Mouse (Mus musculus) neural tube, embryonic 15.5 days (tissue): Measurements from ENCODE around the gene Gm884. TPM values are rescaled to one million over a fixed set of nuclear protein-coding genes. Genes with fewer than 3 reads are reported as not detected.

Experiments
- ATAC-seq: fragments of 200-750 bp; cut with Nextera tagmentation; 2 replicates; pipeline ENCODE4 v1.8.0; 2017; ENCODE audit warnings: mild to moderate bottlenecking, moderate TSS enrichment, moderate library complexity; ENCODE audit not compliant: low FRiP score
- H3K27ac ChIP-seq: fragments of 300-500 bp; sonication (generic); replicated peaks from 2 replicates; pipeline ENCODE4 v1.5.1; 2015; ENCODE audit warnings: mild to moderate bottlenecking, inconsistent platforms
- H3K27me3 ChIP-seq: fragments of 300-500 bp; sonication (generic); replicated peaks from 2 replicates; pipeline ENCODE4 v1.6.1; 2015; ENCODE audit warnings: inconsistent platforms
- H3K36me3 ChIP-seq: fragments of 300-500 bp; sonication (generic); 2 replicates; pipeline ENCODE4 v1.6.1; 2015; ENCODE audit warnings: inconsistent platforms
- H3K4me1 ChIP-seq: fragments of 300-500 bp; sonication (generic); 2 replicates; pipeline ENCODE4 v1.6.1; 2015; ENCODE audit warnings: inconsistent platforms
- H3K4me2 ChIP-seq: fragments of 300-500 bp; sonication (generic); 2 replicates; pipeline ENCODE4 v1.6.1; 2015; ENCODE audit warnings: inconsistent platforms, mild to moderate bottlenecking, moderate library complexity
- H3K4me3 ChIP-seq: fragments of 300-500 bp; sonication (generic); replicated peaks from 2 replicates; pipeline ENCODE4 v1.5.1; 2015; ENCODE audit warnings: mild to moderate bottlenecking, inconsistent platforms
- H3K9ac ChIP-seq: fragments of 300-500 bp; sonication (generic); replicated peaks from 2 replicates; pipeline ENCODE4 v1.6.1; 2015; ENCODE audit warnings: mild to moderate bottlenecking, inconsistent platforms
- H3K9me3 ChIP-seq: fragments of 300-500 bp; sonication (generic); replicated peaks from 2 replicates; pipeline ENCODE4 v1.6.1; 2016; ENCODE audit warnings: inconsistent platforms
- WGBS: fragments of 180-500 bp; shearing (Covaris S2); methylation state at CpG from one replicate; pipeline ENCODE4 v1.1.7; 2015; ENCODE audit warnings: mixed read lengths; 5-methylcytosine and 5-hydroxymethylcytosine counted together
- polyA plus RNA-seq: library from polyadenylated mRNA; unstranded; fragments of >200 nt; fragmentation: Nextera tagmentation; extraction: Ambion mirVana; gene quantifications from 2 replicates; pipeline ENCODE4 v1.2.1, GENCODE M21; 2015

The Gm884 gene
- polyA plus RNA-seq = not detected in 2 replicates

GRCm38 (mm10) chr11:103621040-103621439 is at the start of gene Gm884:
Gm884 (minus strand) TSS chr11:103621140.
- H3K4me2 ChIP-seq = no peak within 1 kb of the TSS
- no peaks in the 10 kb centered on the region for H3K4me1 ChIP-seq
- no peak within 1 kb of the TSS for H3K27ac ChIP-seq
- no peak within 1 kb of the TSS for H3K4me3 ChIP-seq
- no peaks in the 10 kb centered on the region for H3K27me3 ChIP-seq
- H3K36me3 ChIP-seq = no peaks in the 10 kb centered on the region
- no peak within 1 kb of the TSS for H3K9ac ChIP-seq
- 80% methylated on average over 9 of the region's 9 CpGs for WGBS
- no peak for ATAC-seq
- H3K9me3 ChIP-seq = no peaks in the 10 kb centered on the region

GRCm38 (mm10) chr11:103666907-103667426 is 46.0 kb upstream of the Gm884 start:
- WGBS = 55% methylated on average over 13 of the region's 13 CpGs
- Histone ChIP-seq H3K4me1 (peaks cover 21% of the 10 kb centered on the region), H3K27me3 (no peaks in the 10 kb centered on the region), H3K27ac (no peak overlapping the region), H3K4me3 (no peak overlapping the region), H3K4me2 (no peak overlapping the region), H3K9ac (no peak overlapping the region), H3K9me3 (no peaks in the 10 kb centered on the region), H3K36me3 (no peaks in the 10 kb centered on the region)
- ATAC-seq = no peak

GRCm38 (mm10) chr11:103666181-103666906 is 45.4 kb upstream of the Gm884 start:
- Histone ChIP-seq H3K9me3 (no peaks in the 10 kb centered on the region), H3K4me3 (no peak overlapping the region), H3K9ac (no peak overlapping the region), H3K27ac (peak overlapping the region; percentile 54; the same call in 1 of the 2 replicates), H3K4me1 (peaks cover 21% of the 10 kb centered on the region), H3K27me3 (no peaks in the 10 kb centered on the region), H3K4me2 (no peak overlapping the region), H3K36me3 (no peaks in the 10 kb centered on the region)
- ATAC-seq = peak; percentile 65; the same call in 1 of the 2 replicates
- WGBS = 30% methylated on average over 10 of the region's 10 CpGs

- H3K4me3 ChIP-seq = no peak overlapping the region
- no peak overlapping the region for H3K4me2 ChIP-seq
- H3K9me3 ChIP-seq = no peaks in the 10 kb centered on the region
- 0 out of 2 replicates have a peak, but pooled peaks have one; percentile 17 for ATAC-seq
- H3K36me3 ChIP-seq = no peaks in the 10 kb centered on the region
- 71% methylated on average over 1 of the region's 1 CpGs for WGBS
- no peak overlapping the region for H3K9ac ChIP-seq
- H3K27ac ChIP-seq = peak overlapping the region; percentile 54; the same call in 1 of the 2 replicates
- H3K27me3 ChIP-seq = no peaks in the 10 kb centered on the region
- H3K4me1 ChIP-seq = peaks cover 21% of the 10 kb centered on the region
Observed at GRCm38 (mm10) chr11:103665695-103666094, 44.8 kb upstream of the Gm884 start.

GRCm38 (mm10) chr11:103663119-103663518 is 42.2 kb upstream of the Gm884 start:
- Histone ChIP-seq H3K9ac (no peak overlapping the region), H3K9me3 (no peaks in the 10 kb centered on the region), H3K4me3 (no peak overlapping the region), H3K27me3 (no peaks in the 10 kb centered on the region), H3K4me2 (no peak overlapping the region), H3K4me1 (peaks cover 21% of the 10 kb centered on the region), H3K36me3 (no peaks in the 10 kb centered on the region), H3K27ac (no peak overlapping the region)
- no peak for ATAC-seq
- 91% methylated on average over 8 of the region's 8 CpGs for WGBS

GRCm38 (mm10) chr11:103662546-103662945 is 41.6 kb upstream of the Gm884 start:
- WGBS = 65% methylated on average over 5 of the region's 5 CpGs
- Histone ChIP-seq H3K36me3 (no peaks in the 10 kb centered on the region), H3K9me3 (no peaks in the 10 kb centered on the region), H3K4me1 (peaks cover 20% of the 10 kb centered on the region), H3K4me2 (no peak overlapping the region), H3K4me3 (no peak overlapping the region), H3K27ac (no peak overlapping the region), H3K27me3 (0 out of 2 replicates have a peak, but pooled peaks cover under 1% of the 10 kb centered on the region), H3K9ac (no peak overlapping the region)
- no peak for ATAC-seq

- peaks cover 14% of the 10 kb centered on the region for H3K4me1 ChIP-seq
- H3K4me3 ChIP-seq = no peak overlapping the region
- no peak for ATAC-seq
- 51% methylated on average over 4 of the region's 4 CpGs for WGBS
- no peak overlapping the region for H3K9ac ChIP-seq
- H3K27ac ChIP-seq = no peak overlapping the region
- H3K36me3 ChIP-seq = no peaks in the 10 kb centered on the region
- H3K4me2 ChIP-seq = no peak overlapping the region
- no peaks in the 10 kb centered on the region for H3K9me3 ChIP-seq
- H3K27me3 ChIP-seq = 0 out of 2 replicates have a peak, but pooled peaks cover 4% of the 10 kb centered on the region
Observed at GRCm38 (mm10) chr11:103661863-103662262, 40.9 kb upstream of the Gm884 start.

GRCm38 (mm10) chr11:103658189-103658588 is 37.2 kb upstream of the Gm884 start:
- Histone ChIP-seq H3K27me3 (peaks cover 27% of the 10 kb centered on the region), H3K4me1 (no peaks in the 10 kb centered on the region), H3K4me3 (no peak overlapping the region), H3K4me2 (no peak overlapping the region), H3K36me3 (no peaks in the 10 kb centered on the region), H3K9ac (no peak overlapping the region), H3K27ac (no peak overlapping the region), H3K9me3 (no peaks in the 10 kb centered on the region)
- 77% methylated on average over 7 of the region's 7 CpGs for WGBS
- ATAC-seq = no peak

- H3K27ac ChIP-seq = no peak overlapping the region
- WGBS = 14% methylated on average over 3 of the region's 3 CpGs
Observed at GRCm38 (mm10) chr11:103656520-103656919, 35.6 kb upstream of the Gm884 start.

GRCm38 (mm10) chr11:103653359-103653965 is 32.5 kb upstream of the Gm884 start:
- Histone ChIP-seq H3K9ac (no peak overlapping the region), H3K27ac (no peak overlapping the region), H3K36me3 (no peaks in the 10 kb centered on the region), H3K4me2 (no peak overlapping the region), H3K4me1 (peaks cover 18% of the 10 kb centered on the region), H3K4me3 (no peak overlapping the region), H3K27me3 (peaks cover 75% of the 10 kb centered on the region), H3K9me3 (no peaks in the 10 kb centered on the region)
- ATAC-seq = no peak
- 76% methylated on average over 10 of the region's 10 CpGs for WGBS

More at GRCm38 (mm10) chr11:103656520-103656919, 35.6 kb upstream of the Gm884 start:
- Histone ChIP-seq H3K4me1 (no peaks in the 10 kb centered on the region), H3K36me3 (no peaks in the 10 kb centered on the region), H3K9me3 (no peaks in the 10 kb centered on the region), H3K4me2 (no peak overlapping the region), H3K4me3 (no peak overlapping the region), H3K27me3 (peaks cover 44% of the 10 kb centered on the region), H3K9ac (no peak overlapping the region)
- ATAC-seq = no peak

- Histone ChIP-seq H3K9ac (no peak overlapping the region), H3K4me1 (peaks cover 18% of the 10 kb centered on the region), H3K27me3 (peaks cover 88% of the 10 kb centered on the region), H3K9me3 (no peaks in the 10 kb centered on the region), H3K27ac (no peak overlapping the region), H3K36me3 (no peaks in the 10 kb centered on the region), H3K4me3 (no peak overlapping the region), H3K4me2 (no peak overlapping the region)
- no peak for ATAC-seq
- 83% methylated on average over 6 of the region's 6 CpGs for whole genome bisulfite sequencing
Observed at GRCm38 (mm10) chr11:103651426-103651825, 30.5 kb upstream of the Gm884 start.
